Mouse (Mus musculus) brain, adult 10 weeks (tissue): ENCODE results near the gene Herc2. TPM values are rescaled to one million over a fixed set of nuclear protein-coding genes. Genes with fewer than 3 reads are reported as not detected.

Source experiments
- polyA plus RNA-seq: library from polyadenylated mRNA; stranded (reverse); fragments of 350-450 nt; fragmentation: Illumina TruSeq; extraction: RNeasy Lipid Tissue Mini Kit (QIAGEN cat#74804); gene quantifications from one replicate; pipeline ENCODE4 v1.2.3, GENCODE M21; 2015; ENCODE audit warnings: low read depth, low replicate concordance

Gene Herc2
- polyA plus RNA-seq: 44.1 TPM

DNA sequence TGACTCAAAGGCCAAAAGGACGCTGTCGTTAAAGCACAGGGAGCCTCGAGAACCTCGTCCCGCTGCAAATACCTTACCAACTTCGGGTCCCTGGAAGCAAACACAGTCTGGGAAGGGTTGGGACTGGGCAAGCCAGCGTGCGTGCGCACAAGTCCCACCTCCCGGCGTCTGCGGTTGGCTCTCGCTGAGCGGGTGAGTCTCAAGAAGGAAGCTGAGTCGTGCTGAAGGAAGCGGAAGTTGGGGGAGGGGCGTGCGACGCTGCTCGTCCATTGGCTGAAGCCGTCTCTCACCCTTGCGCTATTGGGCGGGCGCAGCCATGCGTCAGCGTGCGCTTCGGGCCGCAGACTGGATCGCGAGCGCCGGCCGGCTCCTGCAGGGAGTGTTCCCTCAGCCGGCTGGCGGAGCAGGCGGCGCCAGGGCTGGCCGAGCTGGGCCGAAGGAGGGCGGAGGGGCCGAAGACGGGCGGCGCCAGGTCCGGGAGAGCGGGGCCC, at the start of gene Herc2:
Gene Herc2 (plus strand): TSS at position 366 of the 491 bp plus-strand sequence.

GRCm38 (mm10) chr7:56019930-56020253, 30.1 kb upstream of the Herc2 start, which contains the start of gene Nipa1:
TSS of gene Nipa1 (minus strand) at chr7:56019954.

DNA sequence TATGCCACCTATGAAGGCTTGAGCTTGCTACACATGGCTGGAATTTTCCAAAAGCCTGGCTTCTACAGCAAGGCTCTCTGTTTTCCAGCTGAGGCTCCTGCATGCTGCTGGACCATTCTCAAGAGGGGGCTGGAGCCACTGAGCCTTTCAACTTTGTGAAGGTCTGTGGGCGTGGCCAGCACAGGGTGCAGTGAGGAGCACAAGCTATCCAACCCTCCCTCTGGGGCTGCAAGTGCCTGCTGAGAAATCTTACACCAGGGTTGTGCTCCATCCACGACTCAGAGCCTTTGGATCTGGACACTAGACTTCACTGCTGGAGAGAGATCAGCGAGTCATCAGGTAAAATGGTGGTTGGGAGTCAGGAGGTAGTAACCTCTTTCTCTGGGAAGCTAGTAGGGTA, 189.5 kb downstream of the Herc2 start, which contains the start of gene Oca2:
Gene Oca2 (plus strand): TSS at position 218 of the 400 bp plus-strand sequence.

Other genes with a start within 250 kb of the Herc2 start
- gene Cyfip1, start 208.5 kb upstream of the Herc2 start, polyA plus RNA-seq: 44.7 TPM
- gene Nipa2, start 87.7 kb upstream of the Herc2 start, polyA plus RNA-seq: 44.4 TPM
- 59.5 TPM for gene Nipa1, start 30.2 kb upstream of the Herc2 start, polyA plus RNA-seq
- gene Oca2, start 189.6 kb downstream of the Herc2 start, polyA plus RNA-seq: 0.73 TPM